Mouse (Mus musculus) layer of hippocampus, postnatal 25 days (tissue): ENCODE results near the gene Col4a1. TPM values are rescaled to one million over a fixed set of nuclear protein-coding genes. Genes with fewer than 3 reads are reported as not detected.

Experiments
- DNase-seq, 2 experiments: peaks; one replicate each; pipeline ENCODE4 v3.0.0; 2022; ENCODE audit warnings: mixed read lengths in 2 of 2, low spot score in 1 of 2; ENCODE audit errors: extremely low spot score in 1 of 2
- total RNA-seq, 2 experiments: library from RNA; stranded (reverse); gene quantifications; 2 replicates each; pipeline ENCODE4 v1.2.3; 2021

Col4a1 gene
- total RNA-seq, 2 experiments from 2014 or later = 46.0 to 60.0 TPM

DNA sequence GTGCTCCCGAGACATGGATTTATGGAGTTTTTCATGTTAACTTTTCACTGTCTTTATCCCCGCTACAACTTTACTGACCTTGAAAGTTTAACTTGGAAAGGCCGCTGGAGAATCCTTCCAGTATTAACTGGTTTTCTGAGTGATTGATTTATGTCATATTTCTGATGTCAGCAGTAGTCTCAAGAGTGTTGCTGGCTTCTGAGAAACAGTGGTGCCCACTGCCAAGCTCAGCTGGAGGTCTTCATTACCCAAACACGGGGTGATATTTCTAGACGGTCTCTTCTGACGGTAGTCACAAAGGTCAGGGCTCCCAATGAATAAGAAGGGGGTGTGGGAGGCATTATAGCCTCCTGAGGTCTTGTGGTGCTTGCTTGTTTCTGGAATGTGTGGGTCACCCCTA, 21.1 kb upstream of the Col4a1 start:
- no peak for DNase-seq

DNA sequence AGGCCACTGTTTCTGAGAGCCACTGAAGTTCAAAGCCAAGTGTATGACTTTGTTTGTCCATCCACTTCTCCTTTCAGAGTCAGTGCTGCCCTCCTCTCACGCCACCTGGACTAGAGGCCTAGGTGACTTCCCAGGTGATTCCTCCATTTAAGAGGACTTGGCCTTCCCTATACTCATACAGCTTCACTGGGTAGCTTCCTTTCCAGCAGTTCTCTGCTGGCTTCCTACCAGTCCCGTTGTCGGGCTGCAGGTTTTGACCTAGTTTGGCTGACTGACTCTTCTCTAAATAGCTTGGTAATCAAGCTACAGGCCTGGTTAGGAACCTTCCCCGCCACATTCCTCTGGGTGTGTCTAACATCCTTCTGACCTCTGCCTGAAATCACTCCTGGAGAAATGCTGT, 18.9 kb upstream of the Col4a1 start:
- DNase-seq = no peak

DNA sequence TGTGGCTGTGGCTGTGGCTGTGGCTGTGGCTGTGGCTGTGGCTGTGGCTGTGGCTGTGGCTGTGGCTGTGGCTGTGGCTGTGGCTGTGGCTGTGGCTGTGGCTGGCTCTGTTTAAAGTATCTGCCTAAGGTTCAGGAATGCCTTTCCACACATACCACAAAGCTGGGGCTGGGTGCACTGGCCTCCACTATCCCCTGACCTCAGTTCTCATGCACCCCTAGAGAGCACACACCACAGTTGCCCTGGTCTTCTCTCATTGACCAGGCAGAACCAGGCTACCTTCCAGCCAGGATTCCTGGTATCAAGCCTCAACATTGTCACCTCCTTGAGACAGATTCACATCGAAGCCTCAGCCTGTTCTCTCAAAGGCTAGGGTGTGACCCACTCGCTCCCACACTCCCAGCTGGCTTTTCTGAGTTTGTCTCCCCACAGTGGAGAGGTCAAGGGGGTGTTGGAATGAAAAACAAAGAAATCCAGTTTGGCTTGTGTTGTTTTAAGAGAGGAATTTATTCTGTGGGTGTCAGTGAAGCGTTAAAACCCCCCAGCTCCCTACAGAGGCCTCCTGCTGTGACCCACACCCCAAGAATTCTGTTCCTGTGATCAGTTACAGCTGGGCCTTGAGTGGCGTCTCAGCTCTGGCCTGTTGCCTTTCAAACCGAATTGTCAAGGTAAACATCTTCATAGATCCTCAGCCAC, 15.2 kb upstream of the Col4a1 start:
- no peak for DNase-seq

DNA sequence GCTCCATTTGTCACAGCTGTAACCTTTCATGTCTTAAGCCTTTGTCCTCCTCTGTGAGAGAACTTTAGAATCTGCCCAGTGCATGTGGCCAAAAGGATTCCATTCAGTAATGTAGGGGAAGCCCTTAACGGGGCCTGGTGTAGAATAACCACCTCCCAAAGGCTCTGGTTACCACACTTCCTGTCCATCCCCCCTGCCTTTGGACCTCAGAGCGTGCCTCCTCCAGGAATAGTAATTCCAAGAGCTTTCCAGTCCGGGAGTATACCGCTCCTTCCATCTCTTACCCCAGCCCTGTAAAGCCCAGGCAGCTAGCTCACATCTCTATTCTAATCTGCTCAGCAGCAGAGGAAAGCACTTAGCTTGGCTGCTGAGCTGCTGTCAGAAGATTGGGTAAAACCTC, 14.7 kb upstream of the Col4a1 start:
- DNase-seq = no peak

DNA sequence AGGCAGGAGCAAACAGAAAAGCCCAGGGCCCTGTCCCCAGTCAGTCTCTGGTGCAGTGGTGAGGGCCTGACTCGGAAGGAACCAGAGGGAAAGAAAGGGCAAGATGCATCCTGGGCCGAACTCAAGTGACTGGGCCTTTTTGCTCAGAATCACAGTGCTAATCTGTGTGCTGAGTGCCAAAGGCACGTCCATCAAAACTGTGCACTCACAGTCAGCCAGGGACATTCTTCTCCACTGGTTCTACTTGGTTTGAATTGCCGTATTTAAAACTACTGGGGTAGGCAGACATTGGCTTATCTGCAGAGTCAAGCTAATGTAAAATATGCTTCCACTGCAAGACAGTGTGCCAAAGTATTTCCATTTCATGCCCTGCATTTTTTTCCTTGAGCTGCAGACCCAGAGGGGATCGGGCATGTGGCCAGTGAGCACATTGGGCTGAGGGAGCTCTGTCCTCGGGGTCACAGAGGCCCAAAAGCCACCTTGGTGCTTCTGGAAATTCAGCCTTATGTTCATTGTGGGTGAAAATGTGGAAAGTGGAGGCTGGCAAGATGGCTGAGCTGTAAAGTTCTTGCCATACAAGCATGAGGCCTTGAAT, 12.3 kb upstream of the Col4a1 start:
- no peak for DNase-seq

DNA sequence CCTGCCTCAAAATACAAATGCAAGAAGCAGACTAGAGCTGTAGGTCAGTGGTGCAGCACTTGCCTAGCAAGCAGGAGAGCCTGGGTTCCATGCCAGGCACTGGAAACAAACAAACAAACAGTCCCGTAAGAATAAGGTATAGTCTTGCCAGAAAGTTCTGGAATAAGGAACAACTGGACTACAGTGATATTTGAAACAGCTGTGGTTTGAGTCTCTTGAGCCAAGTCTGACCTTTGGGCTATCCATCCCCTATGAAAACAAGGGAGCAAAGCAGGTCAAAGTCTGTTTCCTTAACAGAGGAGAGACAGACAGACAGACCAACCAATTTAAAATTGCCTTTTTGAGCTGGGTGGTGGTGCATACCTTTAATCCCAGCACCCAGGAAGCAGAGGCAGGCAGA, 11.1 kb upstream of the Col4a1 start:
- DNase-seq = no peak

DNA sequence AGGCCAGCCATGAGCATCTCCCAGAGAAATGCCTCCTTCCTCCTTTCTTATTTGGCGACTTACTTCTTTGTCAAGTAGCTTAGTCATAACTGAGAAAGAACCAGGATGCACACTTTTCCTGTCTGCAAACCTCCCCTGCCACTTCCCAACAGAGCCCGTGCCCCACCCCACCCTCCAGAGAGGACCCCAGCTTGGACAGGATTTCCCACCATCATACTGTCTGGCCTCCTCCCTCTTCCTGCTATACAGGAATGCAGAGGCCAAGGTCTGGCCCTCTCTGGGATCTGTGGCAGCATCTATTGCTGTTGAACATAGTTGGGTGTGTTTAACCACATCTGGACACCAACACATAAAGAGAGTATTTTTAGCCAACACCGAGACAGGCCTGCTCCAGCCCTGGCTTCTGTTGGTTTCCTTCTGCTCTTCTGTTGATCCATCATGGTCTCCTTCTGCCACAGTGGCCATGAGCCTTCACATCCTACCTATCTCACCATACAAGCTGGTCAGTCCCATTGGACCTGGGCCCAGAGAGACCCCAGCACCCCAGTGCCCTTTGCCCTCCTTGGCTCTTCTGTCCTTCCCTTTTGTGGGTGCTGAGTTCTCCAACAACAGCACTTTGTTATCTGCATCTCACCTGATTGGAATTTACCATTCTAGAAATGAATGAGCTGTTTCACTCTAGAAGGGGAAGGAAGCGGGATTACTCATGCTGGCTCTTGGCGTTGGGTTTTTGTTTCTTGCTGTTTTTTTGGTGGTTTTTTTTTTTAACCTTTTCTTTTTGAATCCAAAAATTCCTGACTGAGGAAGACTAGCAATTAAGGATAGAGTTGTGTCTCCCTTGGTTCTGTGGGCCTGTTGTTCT, 10.3 kb upstream of the Col4a1 start:
- no peak for DNase-seq

- DNase-seq = no peak
Observed at GRCm38 (mm10) chr8:11321841-11322240, 9.2 kb upstream of the Col4a1 start.

- DNase-seq = no peak
Observed at GRCm38 (mm10) chr8:11319405-11319804, 6.8 kb upstream of the Col4a1 start.

DNA sequence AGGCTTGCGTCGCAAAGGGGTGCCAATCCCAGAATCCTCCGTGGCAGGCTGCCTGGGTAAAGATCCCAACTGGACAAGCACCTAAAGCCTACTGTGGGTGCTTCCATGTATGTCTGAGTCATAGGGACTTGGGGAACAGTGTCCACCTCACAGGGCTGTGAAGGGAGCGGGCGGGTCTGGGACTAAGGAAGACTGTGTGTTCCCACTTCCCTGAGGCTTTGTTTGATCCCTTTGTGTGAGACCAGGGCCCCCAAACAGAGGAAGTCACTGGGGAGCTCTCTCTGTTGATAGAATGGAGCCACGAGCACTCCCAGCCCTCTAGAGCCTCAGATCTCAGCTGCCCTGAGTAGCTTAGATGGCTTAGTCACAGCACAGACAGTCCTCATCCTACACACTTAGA, 3.5 kb upstream of the Col4a1 start:
- DNase-seq = no peak

GRCm38 (mm10) chr8:11315179-11315943, 2.7 kb upstream of the Col4a1 start:
- DNase-seq = no peak

- no peak for DNase-seq
Observed at GRCm38 (mm10) chr8:11314613-11315012, 2.0 kb upstream of the Col4a1 start.

DNA sequence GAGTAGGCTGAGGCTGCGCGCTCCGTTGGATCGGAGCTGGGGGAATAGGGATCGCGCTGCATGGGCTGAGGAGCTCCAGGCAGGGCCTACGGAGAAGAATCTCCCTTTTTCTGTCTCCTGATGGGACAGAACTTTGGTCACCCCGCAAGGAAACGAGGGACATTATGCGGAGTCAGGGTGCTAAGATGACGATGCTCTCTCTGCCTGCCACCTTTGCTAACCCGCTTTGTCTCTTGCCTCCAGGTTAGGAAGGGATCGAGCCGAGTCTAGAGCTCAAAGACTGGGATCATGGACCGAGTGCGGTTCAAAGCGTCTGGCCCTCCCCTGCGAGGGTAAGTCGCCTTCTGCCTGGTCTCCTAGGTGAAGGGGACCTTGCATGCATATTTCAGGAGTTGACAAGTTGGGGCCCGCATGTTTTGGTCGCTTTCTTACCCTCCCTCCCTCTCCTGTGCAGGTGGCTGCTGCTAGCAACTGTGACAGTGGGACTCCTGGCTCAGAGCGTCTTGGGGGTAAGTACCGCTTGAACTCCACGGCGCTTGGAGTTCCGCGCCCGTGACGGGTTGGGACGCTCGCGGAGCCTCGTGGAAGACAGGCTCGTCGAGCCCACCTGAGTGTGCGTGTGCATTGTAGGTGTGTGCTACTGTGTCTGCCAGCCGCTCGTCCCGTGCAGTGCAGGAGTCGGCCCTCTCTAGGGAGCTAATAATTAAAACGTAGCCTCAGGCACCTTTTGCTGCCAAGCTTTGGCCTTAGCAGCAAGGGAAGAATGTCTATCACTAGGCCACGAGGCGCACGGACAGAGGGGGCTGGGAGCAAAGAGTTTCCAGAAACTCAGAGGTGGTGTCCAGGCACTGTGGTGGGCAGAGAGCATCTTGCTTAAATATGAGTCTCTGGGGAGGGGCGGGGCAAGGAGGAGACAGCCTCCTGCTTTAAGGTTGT, 818 bp upstream of the Col4a1 start:
- peak; percentile 14 to 27 for DNase-seq

GRCm38 (mm10) chr8:11311681-11312348, 811 bp downstream of the Col4a1 start:
- DNase-seq = peak in 1 of 2 experiments; percentile 17

DNA sequence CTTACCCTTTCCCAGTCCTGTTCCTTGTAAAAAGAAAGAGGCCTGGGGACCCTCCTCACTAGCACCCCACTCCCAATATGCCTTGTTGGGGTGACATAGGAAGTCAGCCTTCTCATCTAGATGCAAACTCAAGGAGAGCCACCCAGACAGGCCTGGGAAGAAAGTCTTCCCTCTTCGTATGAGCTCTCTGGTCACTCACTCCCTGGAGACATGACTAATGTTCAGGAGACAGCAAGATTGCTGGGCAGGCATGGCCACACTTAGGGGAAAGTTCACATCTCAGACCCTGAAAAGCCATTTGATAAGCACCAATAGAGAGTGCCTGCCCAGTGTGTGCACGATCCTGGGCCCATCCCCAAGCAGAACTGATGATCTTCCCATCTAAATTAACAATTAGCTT, 2.6 kb downstream of the Col4a1 start:
- DNase-seq = no peak

GRCm38 (mm10) chr8:11309226-11309625, 3.4 kb downstream of the Col4a1 start:
- no peak for DNase-seq

GRCm38 (mm10) chr8:11308570-11308998, 4.0 kb downstream of the Col4a1 start:
- DNase-seq = no peak

DNA sequence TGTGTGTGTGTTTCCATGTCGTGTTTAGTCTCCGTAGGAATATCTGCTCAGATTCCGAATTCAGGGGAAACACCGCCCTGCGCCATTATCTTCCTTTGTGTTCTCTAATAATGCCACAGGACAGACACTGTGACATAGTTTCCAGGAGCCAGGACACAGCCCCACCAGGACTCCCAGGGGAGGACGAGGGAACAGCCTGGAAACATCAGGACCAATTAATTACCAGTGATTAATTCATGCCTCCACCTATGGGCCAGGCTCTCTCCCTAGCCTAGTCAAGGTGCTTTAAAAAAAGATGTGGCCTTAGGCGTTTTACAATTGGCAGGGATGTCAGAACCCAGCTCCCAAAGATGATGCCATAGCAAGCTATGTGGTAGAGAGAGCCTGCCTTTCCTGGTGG, 5.2 kb downstream of the Col4a1 start:
- DNase-seq = no peak

DNA sequence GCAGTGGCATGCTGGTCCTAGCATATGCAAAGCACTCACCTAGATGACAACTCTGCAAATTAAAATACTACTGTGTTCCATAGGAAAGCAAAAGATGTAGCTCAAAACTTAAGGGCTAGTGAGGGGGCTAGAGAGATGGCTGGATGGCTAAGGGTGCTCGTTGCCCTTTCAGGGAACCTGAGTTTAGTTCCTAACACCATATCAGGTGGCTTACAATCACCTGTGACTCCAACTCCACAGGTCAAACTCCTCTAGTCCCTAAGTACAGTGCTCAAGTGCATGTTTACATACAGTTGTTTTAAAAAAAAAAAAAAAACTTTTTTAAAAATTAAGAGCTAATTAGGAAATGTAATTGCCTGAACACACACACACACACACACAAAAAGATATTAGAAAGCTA, 7.1 kb downstream of the Col4a1 start:
- no peak for DNase-seq
